Mouse (Mus musculus) liver, postnatal 0 days (tissue): ENCODE data around the gene 2210011C24Rik.

ENCODE experiments used
- CTCF ChIP-seq: sonication (generic); IDR thresholded peaks from 2 replicates; pipeline ENCODE4 v1.5.1; 2016; ENCODE audit warnings: antibody characterized with exemption, low read depth
- EP300 ChIP-seq: IDR thresholded peaks from 2 replicates; pipeline ENCODE4 v1.6.1; 2016; ENCODE audit warnings: antibody characterized with exemption, low read depth, mild to moderate bottlenecking

- TF ChIP-seq CTCF (no peak), EP300 (no peak)
These were observed 32.9 kb upstream of the 2210011C24Rik start, which contains the start of gene Rln3 for GRCm38 (mm10) chr8:84044900-84045299.
